Mouse (Mus musculus): ENCODE results near the gene Gpc5. TPM values are rescaled to one million over a fixed set of nuclear protein-coding genes. Genes with fewer than 3 reads are reported as not detected.

Gene Gpc5
- total RNA-seq, 1 experiment, result 0.40 TPM

DNA sequence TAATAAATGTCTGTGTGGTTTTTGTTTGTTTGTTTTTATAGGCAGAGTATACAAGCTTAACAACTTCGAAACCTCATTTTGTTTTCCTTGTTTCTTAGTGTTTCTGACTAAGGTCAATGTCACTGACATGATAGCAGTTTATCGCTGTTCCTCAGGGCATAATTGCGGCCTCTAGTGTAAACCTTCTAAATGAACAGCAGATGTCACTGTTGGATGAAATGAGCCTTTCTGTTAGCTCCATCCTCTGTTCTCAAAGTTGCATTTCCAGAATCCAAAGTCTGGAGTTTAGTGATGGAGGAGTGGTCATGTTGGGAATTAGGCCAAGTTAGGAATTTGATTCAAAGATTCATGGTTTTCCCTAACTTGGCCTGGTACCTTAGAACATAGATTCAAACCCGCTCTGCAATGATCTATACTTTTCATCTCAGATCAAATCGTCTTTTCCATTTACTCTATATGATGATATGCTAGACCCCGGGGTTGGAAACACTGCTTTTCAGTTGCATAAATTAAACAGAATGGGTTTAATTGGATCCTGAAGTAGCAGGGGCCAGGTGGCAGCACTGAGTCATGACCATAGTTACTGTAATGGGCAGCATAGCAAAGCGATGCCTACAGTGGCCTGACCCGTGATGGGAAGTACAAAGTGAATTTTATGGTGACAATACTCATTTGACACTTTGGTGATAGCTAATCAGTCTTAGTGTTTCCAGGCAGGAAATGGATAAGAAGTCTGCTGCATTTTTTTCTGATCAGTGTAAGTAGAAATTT, 508.4 kb downstream of the Gpc5 start:
- H3K27ac ChIP-seq (ENCODE audit: insufficient read depth, low read depth, low read length, poor library complexity, severe bottlenecking), result no peak overlapping the region
- no peak overlapping the region for H3K4me3 ChIP-seq (ENCODE audit: insufficient read depth in 1 of 2, low read depth in 1 of 2, low read length in 2 of 2, poor library complexity in 1 of 2, severe bottlenecking in 1 of 2)
- in situ Hi-C loops (cut with MboI; ENCODE audit: low sequenced_read_pairs in 2 of 2, unreplicated experiment in 2 of 2), result no loop called here
- H3K36me3 ChIP-seq (ENCODE audit: control insufficient read depth, insufficient read depth, low read length, poor library complexity, severe bottlenecking), result no peaks in the 10 kb centered on the region
- no peaks in the 10 kb centered on the region for H3K9me3 ChIP-seq (ENCODE audit: control insufficient read depth, insufficient read depth, low read depth, low read length)
- DNase-seq (ENCODE audit: low read depth, low spot score), result peak; percentile 13
- H3K4me1 ChIP-seq (ENCODE audit: control insufficient read depth in 2 of 2, insufficient read depth in 2 of 2, low read length in 2 of 2, poor library complexity in 1 of 2), result no peaks in the 10 kb centered on the region
- no peak overlapping the region for H3K9ac ChIP-seq (ENCODE audit: insufficient read depth, low read depth, low read length, poor library complexity, severe bottlenecking)
- TF ChIP-seq ZC3H11A (IDR thresholded peaks at IDR 0.05; ENCODE audit: borderline replicate concordance, low read depth, low read length), result 0 out of 2 replicates have a peak, but pooled peaks have one; percentile 25
- no peak for TF ChIP-seq ZNF384 (IDR thresholded peaks at IDR 0.05; ENCODE audit: low read depth, low read length)
- no peak for TF ChIP-seq CHD2 (IDR thresholded peaks at IDR 0.05; ENCODE audit: low read depth, low read length)
- no peak for TF ChIP-seq MAFK (IDR thresholded peaks at IDR 0.05; ENCODE audit: insufficient read depth, low read depth, low read length)
- no peak for TF ChIP-seq HCFC1 (IDR thresholded peaks at IDR 0.05; ENCODE audit: borderline replicate concordance, insufficient read depth, low read length)

DNA sequence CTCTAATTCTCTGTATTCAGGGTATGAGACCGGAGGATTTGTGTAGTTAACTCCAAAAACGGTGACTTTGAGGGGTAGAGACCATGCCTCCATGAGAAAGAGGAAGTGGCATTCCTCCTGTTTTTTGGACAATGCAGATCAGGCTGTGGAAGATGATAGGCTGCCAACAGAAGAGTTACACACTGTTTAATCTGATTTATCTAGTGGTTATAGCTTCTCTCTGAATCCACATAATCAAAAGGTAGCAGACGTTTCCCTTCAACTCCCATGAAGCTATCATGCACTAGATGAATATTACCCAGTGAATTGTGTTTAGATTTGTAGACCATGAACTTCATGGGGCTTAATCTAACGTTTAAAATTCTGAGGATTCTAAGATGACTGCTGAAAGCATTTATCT, 522.1 kb downstream of the Gpc5 start:
- TF ChIP-seq ZC3H11A (IDR thresholded peaks at IDR 0.05; ENCODE audit: borderline replicate concordance, low read depth, low read length) (no peak), MAFK (IDR thresholded peaks at IDR 0.05; ENCODE audit: insufficient read depth, low read depth, low read length) (no peak), ZNF384 (IDR thresholded peaks at IDR 0.05; ENCODE audit: low read depth, low read length) (no peak), CHD2 (IDR thresholded peaks at IDR 0.05; ENCODE audit: low read depth, low read length) (no peak), HCFC1 (IDR thresholded peaks at IDR 0.05; ENCODE audit: borderline replicate concordance, insufficient read depth, low read length) (no peak)
- H3K27ac ChIP-seq (ENCODE audit: insufficient read depth, low read depth, low read length, poor library complexity, severe bottlenecking), result no peak overlapping the region
- no peak for DNase-seq (ENCODE audit: low read depth, low spot score)
- no peak overlapping the region for H3K9ac ChIP-seq (ENCODE audit: insufficient read depth, low read depth, low read length, poor library complexity, severe bottlenecking)
- H3K36me3 ChIP-seq (ENCODE audit: control insufficient read depth, insufficient read depth, low read length, poor library complexity, severe bottlenecking), result no peaks in the 10 kb centered on the region
- no peaks in the 10 kb centered on the region for H3K9me3 ChIP-seq (ENCODE audit: control insufficient read depth, insufficient read depth, low read depth, low read length)
- no peaks in the 10 kb centered on the region for H3K4me1 ChIP-seq (ENCODE audit: control insufficient read depth in 2 of 2, insufficient read depth in 2 of 2, low read length in 2 of 2, poor library complexity in 1 of 2)
- H3K4me3 ChIP-seq (ENCODE audit: insufficient read depth in 1 of 2, low read depth in 1 of 2, low read length in 2 of 2, poor library complexity in 1 of 2, severe bottlenecking in 1 of 2), result no peak overlapping the region
- in situ Hi-C loops (cut with MboI; ENCODE audit: low sequenced_read_pairs in 2 of 2, unreplicated experiment in 2 of 2), result no loop called here

DNA sequence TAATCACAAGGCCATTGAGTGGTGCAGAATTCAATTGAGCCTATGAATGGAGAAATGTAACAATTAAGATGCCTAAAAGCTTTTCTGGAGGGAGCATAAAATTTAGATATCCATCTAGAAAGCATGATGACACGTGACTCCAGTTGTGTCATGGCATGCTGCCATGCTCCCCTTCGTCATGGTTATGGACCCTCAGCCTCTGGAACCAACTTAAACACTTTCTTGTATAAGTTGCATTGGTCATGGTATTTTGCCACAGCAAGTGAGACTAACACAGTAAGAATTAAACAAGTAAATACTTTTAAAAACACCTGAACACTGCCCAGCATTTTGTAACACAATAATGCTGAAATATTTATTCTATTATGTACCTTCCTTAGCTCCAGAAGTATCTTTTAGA, 524.3 kb downstream of the Gpc5 start:
- Histone ChIP-seq H3K9me3 (ENCODE audit: control insufficient read depth, insufficient read depth, low read depth, low read length) (no peaks in the 10 kb centered on the region), H3K36me3 (ENCODE audit: control insufficient read depth, insufficient read depth, low read length, poor library complexity, severe bottlenecking) (no peaks in the 10 kb centered on the region), H3K27ac (ENCODE audit: insufficient read depth, low read depth, low read length, poor library complexity, severe bottlenecking) (no peak overlapping the region), H3K4me3 (ENCODE audit: insufficient read depth in 1 of 2, low read depth in 1 of 2, low read length in 2 of 2, poor library complexity in 1 of 2, severe bottlenecking in 1 of 2) (no peak overlapping the region), H3K4me1 (ENCODE audit: control insufficient read depth in 2 of 2, insufficient read depth in 2 of 2, low read length in 2 of 2, poor library complexity in 1 of 2) (no peaks in the 10 kb centered on the region), H3K9ac (ENCODE audit: insufficient read depth, low read depth, low read length, poor library complexity, severe bottlenecking) (no peak overlapping the region)
- in situ Hi-C loops (cut with MboI; ENCODE audit: low sequenced_read_pairs in 2 of 2, unreplicated experiment in 2 of 2), result no loop called here
- no peak for TF ChIP-seq MAFK (IDR thresholded peaks at IDR 0.05; ENCODE audit: insufficient read depth, low read depth, low read length)
- no peak for TF ChIP-seq ZNF384 (IDR thresholded peaks at IDR 0.05; ENCODE audit: low read depth, low read length)
- no peak for TF ChIP-seq CHD2 (IDR thresholded peaks at IDR 0.05; ENCODE audit: low read depth, low read length)
- TF ChIP-seq ZC3H11A (IDR thresholded peaks at IDR 0.05; ENCODE audit: borderline replicate concordance, low read depth, low read length), result no peak
- no peak for TF ChIP-seq HCFC1 (IDR thresholded peaks at IDR 0.05; ENCODE audit: borderline replicate concordance, insufficient read depth, low read length)
- no peak for DNase-seq (ENCODE audit: low read depth, low spot score)

DNA sequence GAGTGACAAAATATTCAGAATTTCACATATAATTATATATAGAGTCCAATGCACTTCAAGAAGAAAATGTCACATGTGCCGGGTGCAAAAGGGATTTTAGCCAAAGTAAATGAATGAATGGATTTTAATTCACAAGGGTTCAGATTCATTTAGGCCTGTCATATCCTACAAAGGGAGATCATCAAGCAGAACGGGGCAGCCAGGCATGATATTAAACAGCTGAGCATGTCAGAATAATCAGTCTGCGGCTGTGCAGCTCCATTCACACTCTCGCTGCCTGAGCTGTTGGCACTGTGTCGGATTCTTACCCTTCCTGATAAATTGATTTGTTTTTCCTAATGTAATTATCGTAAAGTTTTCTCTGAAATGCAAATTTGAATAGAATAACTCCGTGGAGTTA, 524.8 kb downstream of the Gpc5 start:
- H3K9me3 ChIP-seq (ENCODE audit: control insufficient read depth, insufficient read depth, low read depth, low read length), result no peaks in the 10 kb centered on the region
- no peak overlapping the region for H3K27ac ChIP-seq (ENCODE audit: insufficient read depth, low read depth, low read length, poor library complexity, severe bottlenecking)
- H3K4me3 ChIP-seq (ENCODE audit: insufficient read depth in 1 of 2, low read depth in 1 of 2, low read length in 2 of 2, poor library complexity in 1 of 2, severe bottlenecking in 1 of 2), result no peak overlapping the region
- no peaks in the 10 kb centered on the region for H3K36me3 ChIP-seq (ENCODE audit: control insufficient read depth, insufficient read depth, low read length, poor library complexity, severe bottlenecking)
- in situ Hi-C loops (cut with MboI; ENCODE audit: low sequenced_read_pairs in 2 of 2, unreplicated experiment in 2 of 2), result no loop called here
- H3K9ac ChIP-seq (ENCODE audit: insufficient read depth, low read depth, low read length, poor library complexity, severe bottlenecking), result no peak overlapping the region
- TF ChIP-seq HCFC1 (IDR thresholded peaks at IDR 0.05; ENCODE audit: borderline replicate concordance, insufficient read depth, low read length) (no peak), MAFK (IDR thresholded peaks at IDR 0.05; ENCODE audit: insufficient read depth, low read depth, low read length) (no peak)
- H3K4me1 ChIP-seq (ENCODE audit: control insufficient read depth in 2 of 2, insufficient read depth in 2 of 2, low read length in 2 of 2, poor library complexity in 1 of 2), result no peaks in the 10 kb centered on the region
- no peak for DNase-seq (ENCODE audit: low read depth, low spot score)
